Mouse (Mus musculus) adrenal gland, postnatal 25 days (tissue): ENCODE data around the gene Ski. TPM values are rescaled to one million over a fixed set of nuclear protein-coding genes. Genes with fewer than 3 reads are reported as not detected.

Experiments used
- total RNA-seq: library from RNA; stranded (reverse); gene quantifications from 2 replicates; pipeline ENCODE4 v1.2.3, GENCODE M21; 2021

Ski gene
- total RNA-seq, 1 experiment from 2014 or later = 93.3 TPM

Other genes with a start within 250 kb of the Ski start
- 0.71 and 1.0 TPM in 2 replicates for gene Plch2, start 165.8 kb downstream of the Ski start, total RNA-seq
- 25.1 and 28.6 TPM in 2 replicates for gene Pex10, start 155.6 kb downstream of the Ski start, total RNA-seq
- gene Rer1, start 136.2 kb downstream of the Ski start, total RNA-seq = 107 and 115 TPM in 2 replicates
- gene Morn1, start 136.0 kb downstream of the Ski start, total RNA-seq = 9.9 and 10.7 TPM in 2 replicates
- 45.9 and 55.2 TPM in 2 replicates for gene Faap20, start 27.2 kb upstream of the Ski start, total RNA-seq
- 2.5 and 6.3 TPM in 2 replicates for gene Prkcz, start 138.8 kb upstream of the Ski start, total RNA-seq
- gene Gabrd, start 175.5 kb upstream of the Ski start, total RNA-seq = not detected in 2 replicates
- gene Cfap74, start 186.6 kb upstream of the Ski start, total RNA-seq = 0.71 and 1.5 TPM in 2 replicates
- 5.1 and 7.3 TPM in 2 replicates for gene Tmem52, start 246.5 kb upstream of the Ski start, total RNA-seq